Mouse (Mus musculus) thymus, adult 2 months (tissue): ENCODE measurements around the gene Trim8.

Source experiments
- CTCF ChIP-seq: fragments of 200-500 bp; IDR thresholded peaks from 2 replicates; pipeline ENCODE4 v1.5.1; 2012; ENCODE audit warnings: mild to moderate bottlenecking, control low read depth, low read length, moderate library complexity, borderline replicate concordance; ENCODE audit not compliant: control insufficient read depth, poor library complexity, insufficient read depth; ENCODE audit errors: extremely low read depth
- POLR2A ChIP-seq: fragments of 200-500 bp; IDR thresholded peaks from 2 replicates; pipeline ENCODE4 v1.6.1; 2012; ENCODE audit warnings: mild to moderate bottlenecking, low read length, control low read depth, moderate library complexity; ENCODE audit not compliant: control insufficient read depth, poor library complexity, insufficient read depth; ENCODE audit errors: extremely low read depth

- TF ChIP-seq CTCF, result no peak
- TF ChIP-seq POLR2A, result no peak
Measured at GRCm38 (mm10) chr19:46478826-46479225, 22.7 kb upstream of the Trim8 start.
